Comparison of ENCODE assay signal across 9 mouse cellular contexts in the genomic region with DNA sequence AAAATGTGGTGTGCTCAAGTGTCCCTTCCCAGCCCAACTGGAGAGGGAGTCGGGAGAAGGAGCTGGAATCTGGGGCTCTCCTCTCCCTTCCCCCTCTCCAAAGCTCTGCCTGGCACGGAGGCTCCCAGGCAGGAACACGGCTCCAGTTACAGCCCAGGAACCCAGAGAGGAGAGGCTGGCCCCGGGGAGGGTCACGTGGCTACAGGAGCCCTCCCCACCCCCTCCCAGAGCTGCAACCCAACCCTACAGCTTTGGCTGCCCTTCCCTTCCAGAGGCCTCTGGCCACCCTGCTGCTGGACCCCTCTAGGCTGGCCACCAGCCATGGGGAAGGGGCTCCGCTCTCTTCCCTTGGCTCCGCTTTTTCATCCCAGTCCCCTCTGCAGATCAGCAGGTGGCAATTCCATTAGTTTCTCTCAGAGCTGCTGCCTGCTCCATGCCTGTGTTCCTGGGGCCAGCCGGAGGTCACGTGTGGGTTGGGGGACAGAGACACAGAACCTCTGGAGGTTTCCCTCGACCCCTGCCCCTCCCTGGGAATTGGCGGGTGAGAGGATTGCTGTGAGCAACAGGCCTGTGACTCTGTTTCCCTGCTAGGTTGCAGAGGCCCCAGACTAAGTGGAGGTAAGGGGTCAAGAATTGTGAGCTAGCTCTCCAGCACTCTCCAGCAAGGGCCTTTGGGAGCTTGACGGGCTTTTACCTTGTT. TPM values are rescaled to one million over a fixed set of nuclear protein-coding genes. Genes with fewer than 3 reads are reported as not detected.
A peak's percentile ranks its signal among the peaks of the same experiment; 100 is the strongest.
DNase-seq lines count a peak whose midpoint lies in the region; ATAC-seq lines count a peak whose summit lies in the region.
"Had no signal": no experiment of that assay in that cellular context is flagged by ENCODE, and none has a peak within 500 bp of the region (broad histone marks: within the 10 kb centered on the region; RNA-seq: fewer than 3 reads in every experiment).

No protein-coding gene starts in this region.

- H3K36me3 ChIP-seq in embryonic facial prominence, embryonic 15.5 days = no peaks in the 10 kb centered on the region

- DNase-seq in right cerebral cortex, adult 18-20 months = peak; percentile 59
- DNase-seq in right cerebral cortex, postnatal 25 days = no peak
- DNase-seq in heart, postnatal 25 days (ENCODE audit: low spot score) = peak; percentile 34
- DNase-seq in lung, postnatal 4 days = peak; percentile 54 to 77
- DNase-seq in left cerebral cortex, postnatal 36 days (ENCODE audit: low spot score in 2 of 2) = no peak
- DNase-seq in layer of hippocampus, postnatal 14 days (ENCODE audit: low spot score in 2 of 2) = no peak
- DNase-seq in layer of hippocampus, adult 8-10 months (ENCODE audit: low spot score in 2 of 2) = no peak

- peak; percentile 61 for ATAC-seq in embryonic facial prominence, embryonic 15.5 days (ENCODE audit: insufficient number of reproducible peaks, low FRiP score, low TSS enrichment, low read depth)

- WGBS in embryonic facial prominence, embryonic 15.5 days = 16% methylated on average over 12 of the region's 12 CpGs

- H3K9ac ChIP-seq in embryonic facial prominence, embryonic 15.5 days = no peak overlapping the region

- peaks cover 84% of the 10 kb centered on the region for H3K4me1 ChIP-seq in embryonic facial prominence, embryonic 15.5 days

- peak overlapping the region; percentile 95 for H3K4me2 ChIP-seq in embryonic facial prominence, embryonic 15.5 days (replicated peaks)

- H3K4me3 ChIP-seq in embryonic facial prominence, embryonic 15.5 days (replicated peaks) = peak overlapping the region; percentile 72
- H3K4me3 ChIP-seq: megakaryocyte, embryonic 14.5 days had no signal

- no peaks in the 10 kb centered on the region for H3K9me3 ChIP-seq in embryonic facial prominence, embryonic 15.5 days (replicated peaks)
- H3K9me3 ChIP-seq: megakaryocyte, embryonic 14.5 days had no signal

- peaks cover 37% of the 10 kb centered on the region for H3K27me3 ChIP-seq in embryonic facial prominence, embryonic 15.5 days

- intact Hi-C loops in heart, postnatal 25 days (cut with DNase I) = loop anchor here (5.0 kb wide), 1 partner anchor 58 kb away; no protein-coding TSS in a partner anchor
- intact Hi-C loops in left cerebral cortex, postnatal 36 days (cut with DNase I) = loop anchor here (2.0 to 5.0 kb wide), 2 partner anchors 22 to 118 kb away; no protein-coding TSS in a partner anchor

- peak overlapping the region; percentile 53 for H3K27ac ChIP-seq in embryonic facial prominence, embryonic 15.5 days (replicated peaks)

RNA-seq across cellular contexts. Expression of gene Wnt9a, which starts 2.5 kb away (rescaled TPM):
- 7.0 and 8.5 TPM in 2 replicates for polyA plus RNA-seq in embryonic facial prominence, embryonic 15.5 days (2015; fragmentation: Nextera tagmentation; extraction: Ambion mirVana)
- 1 to 10 TPM; 5.6 to 6.6 TPM for total RNA-seq in heart, postnatal 25 days (2021)
- 10 to 100 TPM; 14.6 to 24.0 TPM for total RNA-seq in left cerebral cortex, postnatal 36 days (2021)
- total RNA-seq in layer of hippocampus, postnatal 14 days (2021) = 1 to 10 TPM; 3.7 to 4.1 TPM
- total RNA-seq in layer of hippocampus, adult 8-10 months (2022) = 1 to 10 TPM; 2.9 to 7.3 (median 4.5) TPM

RNA-seq across cellular contexts. Expression of gene Wnt3a, which starts 18.7 kb away (rescaled TPM):
- polyA plus RNA-seq in embryonic facial prominence, embryonic 15.5 days (2015; fragmentation: Nextera tagmentation; extraction: Ambion mirVana) = 2.5 and 3.4 TPM in 2 replicates
- total RNA-seq in heart, postnatal 25 days (2021) = not detected
- not detected for total RNA-seq in left cerebral cortex, postnatal 36 days (2021)
- not detected for total RNA-seq in layer of hippocampus, postnatal 14 days (2021)
- under 1 TPM in 3 of 4 experiments, not detected in 1; 0.10 to 0.22 (median 0.16) TPM for total RNA-seq in layer of hippocampus, adult 8-10 months (2022)

Comparison
In these comparisons a context has a peak if more than half of its experiments do, and no peak if none do; other contexts are left out.
1. DNase-seq: peak in right cerebral cortex, adult 18-20 months (single experiment), heart, postnatal 25 days (single experiment) and lung, postnatal 4 days (2 of 2); none in right cerebral cortex, postnatal 25 days (single experiment), left cerebral cortex, postnatal 36 days (0 of 2), layer of hippocampus, postnatal 14 days (0 of 2) and layer of hippocampus, adult 8-10 months (0 of 2).